Mouse (Mus musculus): Measurements from ENCODE around the gene B4galt2. TPM values are rescaled to one million over a fixed set of nuclear protein-coding genes. Genes with fewer than 3 reads are reported as not detected.

The B4galt2 gene
- polyA plus RNA-seq, 1 experiment from 2014 or later: 10.5 TPM

DNA sequence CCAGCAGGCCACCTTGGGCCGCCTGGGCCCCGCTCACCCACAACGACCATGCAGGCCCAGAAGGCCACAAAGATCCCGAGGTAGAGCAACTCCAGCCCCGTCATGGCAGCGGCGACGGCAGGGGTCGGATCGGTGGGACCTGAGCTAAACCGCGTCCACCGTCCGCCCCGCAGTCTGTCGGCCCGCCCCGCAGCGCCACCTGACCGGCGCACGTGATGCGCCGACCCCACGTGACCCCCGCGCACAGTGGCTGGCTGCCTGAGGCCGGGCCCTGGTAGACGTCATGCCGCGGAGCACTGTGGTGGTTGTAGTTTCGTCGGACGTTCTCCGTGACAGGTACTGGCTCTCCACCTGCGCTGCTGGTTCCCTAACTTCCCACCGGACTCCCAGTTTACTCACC is 3.8 kb upstream of the B4galt2 start, which contains the start of gene Atp6v0b:
Gene Atp6v0b, minus strand, starts transcription at position 201 of the 400 bp plus-strand sequence.
- peak within 1 kb of the TSS; percentile 87 for H3K4me2 ChIP-seq
- peaks cover 26% of the 10 kb centered on the region for H3K4me1 ChIP-seq (replicated peaks; ENCODE audit: control insufficient read depth, insufficient read depth, low read length)
- H3K36me3 ChIP-seq (ENCODE audit: control insufficient read depth, insufficient read depth, low read length): peaks cover 24% of the 10 kb centered on the region
- ATAC-seq (replicated peaks; ENCODE audit: low FRiP score) (peak; percentile 87), DNase-seq (ENCODE audit: low spot score) (peak; percentile 91)
- no peaks in the 10 kb centered on the region for H3K9me3 ChIP-seq (ENCODE audit: control insufficient read depth, low read length)
- peak within 1 kb of the TSS; percentile 77 for H3K27ac ChIP-seq (ENCODE audit: low read depth, low read length)
- WGBS: under 1% methylated on average over 37 of the region's 37 CpGs
- H3K27me3 ChIP-seq (replicated peaks; ENCODE audit: control insufficient read depth, insufficient read depth, low read length): no peaks in the 10 kb centered on the region
- H3K4me3 ChIP-seq (ENCODE audit: low read depth, low read length): peak within 1 kb of the TSS; percentile 97
- peak within 1 kb of the TSS; percentile 94 for H3K9ac ChIP-seq (ENCODE audit: low read depth, low read length)

DNA sequence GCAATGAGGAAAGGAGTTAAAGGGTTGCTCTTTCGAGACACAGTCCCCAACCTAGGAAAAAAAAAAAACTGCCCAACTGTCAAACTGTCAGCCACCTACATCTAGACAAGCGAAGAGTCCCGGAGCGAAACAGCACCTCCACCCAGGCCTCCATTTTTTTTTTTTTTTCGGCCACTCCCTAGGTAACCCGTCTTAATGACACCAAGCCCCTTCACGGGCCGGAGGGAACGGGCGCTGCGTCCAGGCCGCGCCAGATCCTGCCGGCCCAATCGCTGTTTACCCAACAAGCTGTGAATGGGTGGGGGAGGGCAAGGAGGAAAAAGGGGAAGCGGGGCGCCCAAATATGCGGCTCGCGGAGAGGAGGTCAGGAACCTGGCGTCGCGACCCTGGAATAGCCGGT is 3.4 kb upstream of the B4galt2 start:
- ATAC-seq (replicated peaks; ENCODE audit: low FRiP score) (peak; percentile 22), DNase-seq (ENCODE audit: low spot score) (no peak)
- WGBS: under 1% methylated on average over 22 of the region's 24 CpGs
- peaks cover 25% of the 10 kb centered on the region for H3K4me1 ChIP-seq (replicated peaks; ENCODE audit: control insufficient read depth, insufficient read depth, low read length)
- H3K27me3 ChIP-seq (replicated peaks; ENCODE audit: control insufficient read depth, insufficient read depth, low read length): no peaks in the 10 kb centered on the region; the same call in 1 of the 2 replicates
- H3K27ac ChIP-seq (ENCODE audit: low read depth, low read length): peak overlapping the region; percentile 77
- peak overlapping the region; percentile 87 for H3K4me2 ChIP-seq
- no peaks in the 10 kb centered on the region for H3K9me3 ChIP-seq (ENCODE audit: control insufficient read depth, low read length)
- H3K4me3 ChIP-seq (ENCODE audit: low read depth, low read length): peak overlapping the region; percentile 97
- H3K36me3 ChIP-seq (ENCODE audit: control insufficient read depth, insufficient read depth, low read length): peaks cover 24% of the 10 kb centered on the region
- H3K9ac ChIP-seq (ENCODE audit: low read depth, low read length): peak overlapping the region; percentile 94

DNA sequence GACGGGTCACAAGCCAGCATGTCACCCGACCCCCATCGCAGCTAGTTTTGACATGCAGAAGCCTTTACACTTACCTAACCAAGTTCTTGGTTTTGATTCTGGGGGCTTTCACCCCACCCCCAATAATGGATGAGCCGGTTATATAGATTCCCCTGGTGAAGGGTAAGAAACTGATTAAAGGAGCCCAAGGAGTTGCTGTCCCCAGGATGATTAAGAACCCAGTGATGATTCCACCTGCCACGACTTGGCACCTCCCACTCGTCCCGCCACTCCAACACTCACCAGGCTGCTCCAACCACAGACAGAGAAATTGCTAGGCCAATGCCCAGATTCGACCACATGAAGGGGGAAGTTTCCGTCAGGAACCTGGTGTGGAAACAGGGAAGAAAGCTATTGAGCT is 2.7 kb upstream of the B4galt2 start:
- Histone ChIP-seq H3K4me3 (ENCODE audit: low read depth, low read length) (peak overlapping the region; percentile 97), H3K9me3 (ENCODE audit: control insufficient read depth, low read length) (no peaks in the 10 kb centered on the region), H3K4me2 (peak overlapping the region; percentile 87), H3K27ac (ENCODE audit: low read depth, low read length) (no peak overlapping the region), H3K4me1 (replicated peaks; ENCODE audit: control insufficient read depth, insufficient read depth, low read length) (peaks cover 23% of the 10 kb centered on the region), H3K9ac (ENCODE audit: low read depth, low read length) (peak overlapping the region; percentile 94), H3K36me3 (ENCODE audit: control insufficient read depth, insufficient read depth, low read length) (peaks cover 24% of the 10 kb centered on the region), H3K27me3 (replicated peaks; ENCODE audit: control insufficient read depth, insufficient read depth, low read length) (no peaks in the 10 kb centered on the region; the same call in 1 of the 2 replicates)
- WGBS: 75% methylated on average over 9 of the region's 9 CpGs
- DNase-seq (ENCODE audit: low spot score): no peak
- no peak for ATAC-seq (replicated peaks; ENCODE audit: low FRiP score)

DNA sequence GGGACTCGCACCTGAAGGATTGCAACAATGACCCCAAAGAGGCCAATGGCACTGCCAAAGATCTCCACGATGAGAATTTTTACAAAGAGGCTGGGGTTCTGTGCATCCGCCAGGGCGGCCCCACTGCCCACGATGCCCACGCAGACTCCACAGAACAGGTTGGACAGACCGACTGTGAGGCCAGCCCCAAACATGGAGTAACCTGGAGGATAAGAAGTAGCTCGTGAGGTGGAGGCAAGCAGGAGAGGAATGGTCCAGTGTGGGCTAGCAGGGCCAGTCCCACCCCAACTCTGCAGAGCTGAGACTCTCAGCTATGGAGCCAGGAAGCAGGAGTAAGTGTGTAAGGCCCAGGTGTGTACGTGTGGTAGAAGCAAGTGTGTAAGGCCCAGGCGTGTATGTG is 1.8 kb upstream of the B4galt2 start:
- Histone ChIP-seq H3K4me1 (replicated peaks; ENCODE audit: control insufficient read depth, insufficient read depth, low read length) (peaks cover 20% of the 10 kb centered on the region), H3K9me3 (ENCODE audit: control insufficient read depth, low read length) (no peaks in the 10 kb centered on the region), H3K4me2 (no peak overlapping the region), H3K4me3 (ENCODE audit: low read depth, low read length) (no peak overlapping the region), H3K36me3 (ENCODE audit: control insufficient read depth, insufficient read depth, low read length) (peaks cover 21% of the 10 kb centered on the region), H3K9ac (ENCODE audit: low read depth, low read length) (no peak overlapping the region), H3K27ac (ENCODE audit: low read depth, low read length) (no peak overlapping the region), H3K27me3 (replicated peaks; ENCODE audit: control insufficient read depth, insufficient read depth, low read length) (no peaks in the 10 kb centered on the region; the same call in 1 of the 2 replicates)
- DNase-seq (ENCODE audit: low spot score): no peak
- no peak for ATAC-seq (replicated peaks; ENCODE audit: low FRiP score)
- 93% methylated on average over 10 of the region's 10 CpGs for WGBS

DNA sequence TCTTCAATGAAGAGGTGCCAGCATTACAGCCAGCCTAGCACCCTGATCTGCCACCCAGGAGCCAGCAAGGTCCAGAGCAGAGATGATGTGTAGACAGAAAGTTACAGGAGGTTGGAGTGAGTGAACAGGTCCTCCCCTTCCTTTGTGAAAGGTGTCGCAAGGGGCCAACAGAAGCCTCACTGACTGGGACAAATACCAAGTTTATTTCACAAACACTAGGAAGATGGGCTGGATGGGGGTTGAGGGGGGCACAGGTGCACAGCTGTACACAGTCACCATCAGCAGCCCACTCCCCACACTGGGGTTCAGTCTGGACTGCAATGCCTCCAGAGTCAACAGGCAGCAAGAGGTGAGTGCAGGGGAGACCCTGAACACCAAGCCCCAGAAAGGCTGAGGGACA is 859 bp upstream of the B4galt2 start:
- ATAC-seq (replicated peaks; ENCODE audit: low FRiP score) (no peak), DNase-seq (ENCODE audit: low spot score) (no peak)
- H3K9me3 ChIP-seq (ENCODE audit: control insufficient read depth, low read length): no peaks in the 10 kb centered on the region
- peaks cover 20% of the 10 kb centered on the region for H3K4me1 ChIP-seq (replicated peaks; ENCODE audit: control insufficient read depth, insufficient read depth, low read length)
- H3K9ac ChIP-seq (ENCODE audit: low read depth, low read length): 0 out of 2 replicates have a peak overlapping the region, but pooled peaks have one; percentile 81
- WGBS: 100% methylated on average over 1 of the region's 1 CpGs
- H3K27ac ChIP-seq (ENCODE audit: low read depth, low read length): no peak overlapping the region
- H3K4me3 ChIP-seq (ENCODE audit: low read depth, low read length): 0 out of 2 replicates have a peak overlapping the region, but pooled peaks have one; percentile 77
- H3K4me2 ChIP-seq: peak overlapping the region; percentile 98
- no peaks in the 10 kb centered on the region; the same call in 1 of the 2 replicates for H3K27me3 ChIP-seq (replicated peaks; ENCODE audit: control insufficient read depth, insufficient read depth, low read length)
- peaks cover 18% of the 10 kb centered on the region; the same call in 1 of the 2 replicates for H3K36me3 ChIP-seq (ENCODE audit: control insufficient read depth, insufficient read depth, low read length)

DNA sequence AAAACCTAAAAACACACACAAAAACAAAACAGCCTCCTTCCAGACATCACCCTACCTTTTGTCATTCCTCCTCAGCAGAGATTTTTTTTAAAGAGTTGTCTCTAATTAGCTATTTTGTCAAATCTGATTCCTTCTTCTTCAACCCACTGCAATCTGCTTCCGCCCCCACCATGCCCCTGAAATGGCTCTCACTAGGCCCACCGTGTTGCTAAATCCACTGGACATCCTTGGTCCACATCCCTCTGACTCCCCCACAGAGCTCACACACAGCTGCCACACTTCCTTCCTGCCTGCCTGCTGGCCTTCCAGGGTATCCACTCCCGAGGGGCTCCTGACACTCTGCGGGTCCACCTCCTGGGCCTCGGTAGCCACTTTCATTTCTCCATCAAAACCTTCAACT is 4.6 kb downstream of the B4galt2 start:
- H3K4me1 ChIP-seq (replicated peaks; ENCODE audit: control insufficient read depth, insufficient read depth, low read length): peaks cover 4% of the 10 kb centered on the region; the same call in 1 of the 2 replicates
- no peak overlapping the region for H3K9ac ChIP-seq (ENCODE audit: low read depth, low read length)
- DNase-seq (ENCODE audit: low spot score): no peak
- H3K36me3 ChIP-seq (ENCODE audit: control insufficient read depth, insufficient read depth, low read length): 0 out of 2 replicates have a peak, but pooled peaks cover 4% of the 10 kb centered on the region
- H3K27ac ChIP-seq (ENCODE audit: low read depth, low read length): no peak overlapping the region
- no peak overlapping the region for H3K4me2 ChIP-seq
- H3K27me3 ChIP-seq (replicated peaks; ENCODE audit: control insufficient read depth, insufficient read depth, low read length): no peaks in the 10 kb centered on the region; the same call in 1 of the 2 replicates
- ATAC-seq (replicated peaks; ENCODE audit: low FRiP score): no peak
- WGBS: 66% methylated on average over 5 of the region's 5 CpGs
- H3K9me3 ChIP-seq (ENCODE audit: control insufficient read depth, low read length): no peaks in the 10 kb centered on the region
- H3K4me3 ChIP-seq (ENCODE audit: low read depth, low read length): no peak overlapping the region

DNA sequence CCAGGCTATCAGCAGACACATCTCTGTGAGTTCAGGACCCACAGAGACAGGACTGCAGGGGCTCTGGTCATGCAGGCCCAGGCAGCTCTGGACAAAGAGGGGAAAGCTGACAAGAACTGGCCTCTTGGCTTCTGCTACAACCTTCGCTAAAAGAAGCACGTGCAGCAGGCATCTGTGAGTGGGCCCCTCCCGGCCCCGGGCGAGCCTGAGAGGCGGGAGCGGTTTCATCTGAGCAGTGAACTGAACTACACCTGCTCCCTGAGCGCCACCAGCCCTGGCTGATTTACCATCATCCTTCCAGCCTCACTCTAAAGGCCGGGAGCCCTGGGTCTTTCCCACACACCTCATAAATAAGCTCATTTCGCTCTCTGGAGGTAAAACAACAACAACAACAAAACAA is 5.0 kb downstream of the B4galt2 start:
- Histone ChIP-seq H3K4me3 (ENCODE audit: low read depth, low read length) (no peak overlapping the region), H3K9ac (ENCODE audit: low read depth, low read length) (no peak overlapping the region), H3K27ac (ENCODE audit: low read depth, low read length) (no peak overlapping the region), H3K9me3 (ENCODE audit: control insufficient read depth, low read length) (no peaks in the 10 kb centered on the region), H3K27me3 (replicated peaks; ENCODE audit: control insufficient read depth, insufficient read depth, low read length) (no peaks in the 10 kb centered on the region; the same call in 1 of the 2 replicates), H3K4me2 (no peak overlapping the region), H3K36me3 (ENCODE audit: control insufficient read depth, insufficient read depth, low read length) (peaks cover 4% of the 10 kb centered on the region; the same call in 1 of the 2 replicates), H3K4me1 (replicated peaks; ENCODE audit: control insufficient read depth, insufficient read depth, low read length) (peaks cover under 1% of the 10 kb centered on the region; the same call in 1 of the 2 replicates)
- WGBS: 73% methylated on average over 10 of the region's 10 CpGs
- DNase-seq (ENCODE audit: low spot score) (no peak), ATAC-seq (replicated peaks; ENCODE audit: low FRiP score) (no peak)

DNA sequence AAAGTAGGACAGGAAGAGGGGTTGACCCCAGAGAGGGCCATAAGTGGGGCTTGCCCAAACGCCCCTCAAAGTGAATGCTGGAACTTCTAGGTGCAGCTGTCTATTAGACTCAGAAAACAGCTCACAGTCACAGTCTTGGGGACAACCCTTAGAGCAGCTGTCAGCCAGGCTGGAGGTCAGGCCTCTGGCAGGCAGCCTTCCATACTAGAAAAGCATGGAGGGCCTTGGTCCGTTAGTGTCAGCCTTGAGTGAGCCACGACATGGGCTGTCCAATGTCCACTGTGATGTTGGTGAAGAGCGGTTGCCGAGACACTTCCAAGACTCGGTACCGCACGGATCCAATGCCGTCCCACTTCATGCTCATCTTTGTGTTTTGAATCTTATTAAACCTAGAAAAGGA is 9.7 kb downstream of the B4galt2 start:
- Histone ChIP-seq H3K27ac (ENCODE audit: low read depth, low read length) (no peak overlapping the region), H3K9me3 (ENCODE audit: control insufficient read depth, low read length) (no peaks in the 10 kb centered on the region), H3K4me3 (ENCODE audit: low read depth, low read length) (no peak overlapping the region), H3K4me1 (replicated peaks; ENCODE audit: control insufficient read depth, insufficient read depth, low read length) (peaks cover 18% of the 10 kb centered on the region), H3K4me2 (no peak overlapping the region), H3K36me3 (ENCODE audit: control insufficient read depth, insufficient read depth, low read length) (peaks cover 2% of the 10 kb centered on the region; the same call in 1 of the 2 replicates), H3K27me3 (replicated peaks; ENCODE audit: control insufficient read depth, insufficient read depth, low read length) (no peaks in the 10 kb centered on the region), H3K9ac (ENCODE audit: low read depth, low read length) (no peak overlapping the region)
- 92% methylated on average over 9 of the region's 9 CpGs for WGBS
- ATAC-seq (replicated peaks; ENCODE audit: low FRiP score) (no peak), DNase-seq (ENCODE audit: low spot score) (no peak)

DNA sequence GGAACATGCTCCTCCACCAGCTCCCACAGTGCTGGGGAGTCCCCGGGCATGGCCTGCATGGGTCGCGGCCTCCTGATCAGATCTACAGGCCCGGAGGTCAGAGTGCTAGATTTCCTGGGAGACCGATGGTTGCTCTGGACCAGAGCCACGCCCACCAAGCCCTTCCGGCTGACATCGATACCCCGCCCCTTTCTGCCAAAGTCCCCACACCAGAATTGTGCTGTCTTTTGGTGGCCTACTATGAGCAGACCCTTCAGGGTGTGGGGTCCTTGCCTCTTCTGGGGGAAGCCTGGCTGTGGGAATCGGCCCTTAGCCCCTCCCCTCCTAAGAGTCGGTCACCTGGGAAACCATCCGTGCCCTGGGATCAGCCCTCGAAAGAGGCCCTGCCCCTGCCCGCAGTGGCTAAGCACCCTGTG is 10.8 kb downstream of the B4galt2 start, which contains the start of gene Ccdc24:
Gene Ccdc24, minus strand, starts transcription at position 87 of the 416 bp plus-strand sequence.
- Histone ChIP-seq H3K4me2 (peak within 1 kb of the TSS; percentile 80), H3K36me3 (ENCODE audit: control insufficient read depth, insufficient read depth, low read length) (peaks cover 5% of the 10 kb centered on the region; the same call in 1 of the 2 replicates), H3K9me3 (ENCODE audit: control insufficient read depth, low read length) (no peaks in the 10 kb centered on the region), H3K4me3 (ENCODE audit: low read depth, low read length) (peak within 1 kb of the TSS; percentile 32), H3K4me1 (replicated peaks; ENCODE audit: control insufficient read depth, insufficient read depth, low read length) (peaks cover 24% of the 10 kb centered on the region), H3K27ac (ENCODE audit: low read depth, low read length) (no peak within 1 kb of the TSS; the same call in 1 of the 2 replicates), H3K9ac (ENCODE audit: low read depth, low read length) (peak within 1 kb of the TSS; percentile 52), H3K27me3 (replicated peaks; ENCODE audit: control insufficient read depth, insufficient read depth, low read length) (no peaks in the 10 kb centered on the region)
- DNase-seq (ENCODE audit: low spot score) (peak; percentile 59), ATAC-seq (replicated peaks; ENCODE audit: low FRiP score) (peak; percentile 32; the same call in 1 of the 2 replicates)
- WGBS: 8% methylated on average over 14 of the region's 14 CpGs
